Mouse (Mus musculus): ENCODE measurements around the gene Tsen2. TPM values are rescaled to one million over a fixed set of nuclear protein-coding genes. Genes with fewer than 3 reads are reported as not detected.

Gene Tsen2
- total RNA-seq, 2 experiments from 2014 or later, result 5.8 to 8.2 TPM

- peak; percentile 67 for DNase-seq
- Histone ChIP-seq H3K4me3 (no peak overlapping the region), H3K27ac (no peak overlapping the region)
- intact Hi-C loops (cut with DNase I), result loop anchor here (5.0 to 10.0 kb wide), 2 partner anchors 171 to 181 kb away; partner anchors contain the start of gene Pparg
- peak; percentile 74 for TF ChIP-seq CTCF (IDR thresholded peaks at IDR 0.05)
These were observed 1.8 kb downstream of the Tsen2 start for GRCm38 (mm10) chr6:115546276-115546675.

GRCm38 (mm10) chr6:115555485-115555884 is 11.0 kb downstream of the Tsen2 start:
- Histone ChIP-seq H3K4me3 (no peak overlapping the region), H3K27ac (no peak overlapping the region)
- DNase-seq, result no peak
- intact Hi-C loops (cut with DNase I), result no loop called here
- peak; percentile 31 for TF ChIP-seq CTCF (IDR thresholded peaks at IDR 0.05)

GRCm38 (mm10) chr6:115558176-115558575 is 13.7 kb downstream of the Tsen2 start:
- no peak overlapping the region for H3K4me3 ChIP-seq
- intact Hi-C loops (cut with DNase I), result no loop called here
- no peak for DNase-seq
- no peak overlapping the region for H3K27ac ChIP-seq
- TF ChIP-seq CTCF (IDR thresholded peaks at IDR 0.05), result no peak

GRCm38 (mm10) chr6:115559651-115560632 is 15.5 kb downstream of the Tsen2 start:
- no peak overlapping the region for H3K4me3 ChIP-seq
- peak; percentile 55 for DNase-seq
- intact Hi-C loops (cut with DNase I), result no loop called here
- no peak for TF ChIP-seq CTCF (IDR thresholded peaks at IDR 0.05)
- no peak overlapping the region for H3K27ac ChIP-seq

GRCm38 (mm10) chr6:115565479-115566045 is 21.1 kb downstream of the Tsen2 start:
- no peak overlapping the region for H3K4me3 ChIP-seq
- intact Hi-C loops (cut with DNase I), result no loop called here
- DNase-seq, result peak; percentile 50
- H3K27ac ChIP-seq, result peak overlapping the region; percentile 53
- no peak for TF ChIP-seq CTCF (IDR thresholded peaks at IDR 0.05)

GRCm38 (mm10) chr6:115574171-115574570 is 29.7 kb downstream of the Tsen2 start:
- intact Hi-C loops (cut with DNase I), result no loop called here
- H3K27ac ChIP-seq, result no peak overlapping the region
- DNase-seq, result no peak
- no peak overlapping the region for H3K4me3 ChIP-seq
- TF ChIP-seq CTCF (IDR thresholded peaks at IDR 0.05), result no peak

- H3K4me3 ChIP-seq, result no peak overlapping the region
- intact Hi-C loops (cut with DNase I), result no loop called here
- no peak for TF ChIP-seq CTCF (IDR thresholded peaks at IDR 0.05)
- H3K27ac ChIP-seq, result no peak overlapping the region
- no peak for DNase-seq
These were observed 32.9 kb downstream of the Tsen2 start for GRCm38 (mm10) chr6:115577407-115577806.

- intact Hi-C loops (cut with DNase I), result no loop called here
- Histone ChIP-seq H3K27ac (no peak overlapping the region), H3K4me3 (no peak overlapping the region)
- peak; percentile 1 for DNase-seq
- no peak for TF ChIP-seq CTCF (IDR thresholded peaks at IDR 0.05)
These were observed 33.5 kb downstream of the Tsen2 start for GRCm38 (mm10) chr6:115577941-115578340.

- H3K4me3 ChIP-seq, result no peak overlapping the region
- TF ChIP-seq CTCF (IDR thresholded peaks at IDR 0.05), result no peak
- intact Hi-C loops (cut with DNase I), result no loop called here
- H3K27ac ChIP-seq, result no peak overlapping the region
- DNase-seq, result peak; percentile 1
These were observed 36.3 kb downstream of the Tsen2 start for GRCm38 (mm10) chr6:115580810-115581209.

- intact Hi-C loops (cut with DNase I), result no loop called here
- Histone ChIP-seq H3K4me3 (no peak overlapping the region), H3K27ac (no peak overlapping the region)
- TF ChIP-seq CTCF (IDR thresholded peaks at IDR 0.05), result no peak
- peak; percentile 6 for DNase-seq
These were observed 38.1 kb downstream of the Tsen2 start for GRCm38 (mm10) chr6:115582328-115583115.

- intact Hi-C loops (cut with DNase I), result no loop called here
- peak; percentile 19 for DNase-seq
- peak overlapping the region; percentile 5; the same call in 1 of the 2 replicates for H3K27ac ChIP-seq
- TF ChIP-seq CTCF (IDR thresholded peaks at IDR 0.05), result no peak
- no peak overlapping the region for H3K4me3 ChIP-seq
These were observed 39.1 kb downstream of the Tsen2 start for GRCm38 (mm10) chr6:115583430-115584125.

- DNase-seq, result peak; percentile 16
- peak; percentile 31; the same call in 1 of the 2 replicates for TF ChIP-seq CTCF (IDR thresholded peaks at IDR 0.05)
- Histone ChIP-seq H3K4me3 (no peak overlapping the region), H3K27ac (0 out of 2 replicates have a peak overlapping the region, but pooled peaks have one; percentile 5)
- intact Hi-C loops (cut with DNase I), result no loop called here
These were observed 39.7 kb downstream of the Tsen2 start for GRCm38 (mm10) chr6:115584176-115584575.
